Mouse (Mus musculus) T-helper 17 cell (primary cell): ENCODE measurements around the gene Psmb7.

Source experiments
- in situ Hi-C, 2 experiments: fragments of 300-600 bp; cut with MboI, MseI; formaldehyde crosslinking; loops; 1 replicate in 1 of 2; 2 replicates in 1 of 2; pipeline ENCODE4 v1.15.1; 2025; ENCODE audit warnings: high pct_unique_total_duplicates in 2 of 2

The Psmb7 gene

GRCm38 (mm10) chr2:38545706-38546105 lies 98.2 kb downstream of the Psmb7 start:
- in situ Hi-C loops: no loop called here

DNA sequence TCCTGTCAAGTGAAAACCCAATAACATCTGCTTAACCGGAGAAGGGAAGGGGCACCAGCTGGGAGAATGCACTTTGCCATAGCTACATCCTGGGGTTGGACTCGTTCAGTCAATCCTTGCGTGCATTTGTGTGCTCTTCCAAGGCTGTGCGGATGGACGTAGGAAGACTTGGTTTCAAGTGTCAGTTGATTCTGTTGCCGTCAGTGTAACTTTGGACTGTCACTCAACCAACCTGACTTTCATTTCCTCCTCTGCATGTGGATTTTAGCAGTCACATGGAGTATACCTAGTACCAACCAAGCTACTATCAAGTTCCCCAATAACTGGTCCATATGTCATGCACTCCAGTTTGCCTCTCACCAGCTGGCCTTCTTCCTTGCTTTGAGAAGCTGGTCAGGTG lies 98.9 kb downstream of the Psmb7 start:
- in situ Hi-C loops: loop anchor here in 1 of 2 experiments (5.0 kb wide), 1 partner anchor 78 kb away; no protein-coding TSS in a partner anchor

DNA sequence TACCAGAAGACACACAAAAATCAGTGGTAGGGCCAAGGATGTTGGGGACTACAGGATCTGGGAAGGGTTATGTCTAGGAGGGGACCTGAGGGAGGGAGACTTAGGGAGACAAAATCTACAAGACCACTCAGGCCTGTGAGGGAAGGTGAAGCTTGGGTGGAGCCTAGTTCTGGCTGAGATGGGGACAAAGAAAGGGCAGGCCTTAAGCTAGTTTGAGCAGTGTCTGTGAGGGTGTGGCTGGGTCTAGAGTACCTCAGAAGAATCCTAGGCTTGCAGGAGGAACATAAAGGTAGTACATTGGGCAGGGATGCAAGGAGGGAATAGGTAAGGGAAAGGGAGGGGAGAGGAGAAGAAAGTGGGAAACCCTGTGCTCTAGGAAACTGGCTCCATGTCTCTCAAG lies 99.5 kb downstream of the Psmb7 start:
- in situ Hi-C loops: loop anchor here in 1 of 2 experiments (5.0 kb wide), 1 partner anchor 77 kb away; no protein-coding TSS in a partner anchor

DNA sequence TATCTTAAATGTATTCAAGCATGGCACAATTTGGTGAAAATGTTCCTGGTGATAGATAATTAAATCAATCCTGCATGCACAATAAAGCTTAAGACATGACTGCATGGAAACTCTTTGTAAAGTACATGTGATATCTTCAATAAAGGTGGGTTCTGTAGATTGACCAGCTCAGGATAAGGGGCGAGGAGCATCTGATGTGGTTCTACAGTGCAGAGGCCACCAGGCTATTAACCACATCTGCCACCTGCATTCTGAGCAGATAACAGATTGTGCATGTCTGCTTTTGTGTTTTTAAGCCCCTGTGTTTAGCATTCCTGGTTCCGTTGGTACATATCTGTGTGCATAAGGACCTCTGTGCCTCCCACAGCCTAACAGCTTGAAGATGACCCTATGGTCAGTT lies 100.7 kb downstream of the Psmb7 start:
- in situ Hi-C loops: loop anchor here in 1 of 2 experiments (5.0 kb wide), 1 partner anchor 76 kb away; no protein-coding TSS in a partner anchor

DNA sequence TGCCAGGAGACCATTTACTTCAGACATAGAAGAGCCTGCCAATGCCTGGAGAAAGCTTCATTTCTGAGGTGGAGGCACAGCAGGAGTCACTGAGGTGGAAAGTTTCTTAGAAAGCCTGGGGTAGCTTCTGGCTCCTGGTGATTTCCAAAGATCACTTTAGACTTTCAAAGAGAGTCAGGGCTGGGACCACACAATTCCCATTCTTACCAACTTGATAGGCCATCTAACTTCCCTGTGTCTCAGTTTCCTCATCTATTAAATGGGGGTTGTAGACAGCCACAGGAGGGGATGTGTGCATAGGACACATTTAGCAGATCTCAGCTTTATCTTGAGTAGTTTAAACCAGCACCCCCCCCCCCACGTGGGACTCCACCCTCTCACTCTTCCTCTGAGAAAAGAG lies 101.5 kb downstream of the Psmb7 start:
- in situ Hi-C loops: loop anchor here in 1 of 2 experiments (5.0 kb wide), 1 partner anchor 75 kb away; no protein-coding TSS in a partner anchor

GRCm38 (mm10) chr2:38541570-38541969 lies 102.3 kb downstream of the Psmb7 start:
- in situ Hi-C loops: loop anchor here in 1 of 2 experiments (5.0 kb wide), 1 partner anchor 74 kb away; no protein-coding TSS in a partner anchor

DNA sequence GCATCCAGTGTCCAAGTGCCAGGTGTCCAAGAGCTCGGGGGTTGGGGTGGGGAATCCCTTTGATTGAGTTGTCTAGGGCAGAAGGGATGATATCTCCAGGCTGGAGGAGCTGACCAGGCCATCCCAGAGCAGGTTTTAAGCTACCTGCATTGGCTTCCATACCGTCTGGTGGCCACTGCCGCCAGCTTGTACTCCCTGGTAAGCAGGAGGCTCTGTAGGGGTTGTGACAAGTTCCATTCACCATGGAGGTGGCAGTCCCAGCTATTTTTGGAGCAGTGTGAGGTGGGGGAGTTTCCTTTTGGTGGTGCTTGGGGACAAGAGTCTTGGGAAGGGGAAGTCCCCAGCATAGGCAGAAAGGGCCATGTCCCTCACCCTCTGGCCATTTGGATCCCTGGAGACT lies 102.8 kb downstream of the Psmb7 start:
- in situ Hi-C loops: loop anchor here in 1 of 2 experiments (5.0 kb wide), 1 partner anchor 74 kb away; no protein-coding TSS in a partner anchor

GRCm38 (mm10) chr2:38540666-38541065 lies 103.2 kb downstream of the Psmb7 start:
- in situ Hi-C loops: loop anchor here in 1 of 2 experiments (5.0 kb wide), 1 partner anchor 73 kb away; no protein-coding TSS in a partner anchor

DNA sequence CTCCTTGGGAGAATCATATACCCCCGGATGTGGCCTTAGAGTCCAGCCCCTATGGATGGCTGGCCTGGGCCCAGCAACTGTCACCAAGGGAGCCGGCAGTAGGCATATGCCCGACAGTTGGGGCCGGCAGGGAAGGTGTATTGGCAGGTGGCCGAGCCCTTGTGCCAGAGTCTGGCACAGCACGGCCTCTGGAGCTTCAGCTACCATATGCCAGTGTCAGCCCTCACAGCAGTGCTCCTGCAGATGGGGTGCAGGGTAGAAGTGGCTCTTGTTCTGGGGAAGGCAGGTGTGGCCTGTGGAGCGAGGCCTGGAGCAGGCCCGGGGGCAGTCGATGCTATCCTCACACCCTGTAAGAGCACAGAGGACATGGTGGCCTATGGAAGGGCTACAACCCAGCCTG lies 104.2 kb downstream of the Psmb7 start:
- in situ Hi-C loops: loop anchor here in 1 of 2 experiments (5.0 kb wide), 1 partner anchor 72 kb away; no protein-coding TSS in a partner anchor
